Mouse (Mus musculus): Measurements from ENCODE around the gene Cct5.

The Cct5 gene

DNA sequence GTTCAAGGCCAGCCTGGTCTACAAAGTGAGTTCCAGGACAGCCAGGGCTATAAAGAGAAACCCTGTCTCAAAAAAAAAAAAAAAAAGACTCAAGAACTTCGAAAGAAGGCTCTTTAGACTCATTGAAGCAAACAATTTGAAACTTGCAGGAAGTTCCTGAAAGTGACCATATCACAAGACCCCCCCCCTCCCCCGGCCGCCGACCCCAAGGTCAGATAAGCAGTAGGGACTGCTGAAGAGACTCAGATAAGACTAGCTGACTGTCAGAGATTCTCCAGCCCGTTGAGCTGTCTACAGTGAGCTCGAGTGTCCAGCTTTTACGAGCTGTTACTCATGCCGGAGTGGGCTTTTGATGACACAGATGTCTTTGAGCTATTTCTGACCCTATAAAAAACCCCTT lies 38.8 kb downstream of the Cct5 start:
- no peak for DNase-seq

DNA sequence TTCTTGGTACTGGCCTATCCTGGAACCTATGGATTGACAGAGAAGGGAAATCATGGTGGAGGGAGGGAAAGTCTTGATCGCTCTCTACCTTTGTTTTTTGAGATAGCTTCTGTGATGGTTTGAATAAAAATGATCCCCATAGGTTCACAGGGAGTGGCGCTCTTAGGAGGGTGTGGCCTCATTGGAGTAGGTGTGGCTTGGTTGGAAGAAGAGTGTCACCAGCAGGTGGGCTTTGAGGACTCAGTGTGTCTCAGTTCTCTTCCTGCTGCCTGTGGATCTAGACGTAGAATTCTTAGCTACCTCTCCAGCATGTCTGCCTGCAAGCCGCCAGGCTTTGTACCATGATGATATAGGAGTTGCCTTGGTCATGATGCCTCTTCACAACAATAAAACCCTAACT lies 39.6 kb downstream of the Cct5 start:
- DNase-seq, result no peak

DNA sequence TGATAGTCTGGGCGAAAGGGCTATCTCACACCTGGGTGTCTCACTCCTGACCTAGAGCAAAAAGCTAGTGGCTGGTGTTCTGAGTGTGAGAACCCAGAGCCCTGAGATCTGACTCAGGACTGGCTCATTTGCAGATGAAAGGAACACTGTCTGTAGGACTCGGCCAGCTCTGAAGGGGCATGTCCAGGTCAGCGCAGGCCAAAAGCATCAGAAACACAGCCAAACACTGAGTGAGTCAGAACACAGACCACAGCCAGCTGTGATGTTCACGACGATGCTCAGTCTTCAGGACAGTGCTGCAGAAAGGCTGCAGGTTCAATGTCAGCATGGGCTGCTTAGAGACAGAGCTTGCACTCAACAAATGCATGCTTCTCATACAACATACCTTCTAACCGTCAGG lies 40.2 kb downstream of the Cct5 start:
- no peak for DNase-seq

GRCm38 (mm10) chr15:31554855-31555254 lies 46.7 kb downstream of the Cct5 start:
- no peak for DNase-seq

DNA sequence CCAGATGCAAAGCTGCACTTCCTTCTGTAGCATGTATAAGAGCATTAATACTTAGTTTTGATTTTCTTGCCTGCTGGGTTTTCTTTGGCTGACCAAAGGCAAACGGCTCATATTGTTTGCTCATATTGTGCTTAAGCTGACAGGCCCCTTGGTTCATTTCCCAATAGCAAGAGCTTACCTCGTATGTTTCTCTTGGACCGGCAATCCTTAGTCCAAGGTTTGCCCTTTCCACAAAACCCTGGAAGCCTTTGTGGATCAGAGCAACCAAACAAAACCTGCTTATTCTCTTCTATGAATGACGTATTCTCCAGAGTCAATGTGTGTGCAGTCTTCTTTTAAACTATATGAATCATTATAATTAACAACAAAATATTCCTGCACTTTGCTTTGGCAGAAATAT lies 51.2 kb downstream of the Cct5 start:
- no peak for DNase-seq

DNA sequence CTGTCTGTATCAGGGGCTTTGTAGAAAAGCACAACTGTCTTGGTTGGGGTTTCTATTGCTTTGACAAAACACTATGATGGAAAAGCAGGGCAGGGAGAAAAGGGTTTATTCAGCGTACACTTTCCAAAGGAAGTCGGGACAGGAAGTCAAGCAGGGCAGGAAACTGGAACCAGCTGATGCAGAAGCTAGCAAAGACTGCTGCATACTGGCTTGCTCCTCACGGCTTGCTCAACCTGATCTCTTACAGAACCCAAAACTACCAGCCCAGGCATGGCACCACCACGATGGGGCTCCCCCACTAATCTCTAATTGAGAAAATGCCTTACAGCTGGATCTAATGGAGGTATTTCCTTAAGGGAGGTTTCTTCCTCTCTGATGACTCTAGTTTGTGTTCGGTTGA lies 54.2 kb downstream of the Cct5 start:
- DNase-seq, result no peak

- DNase-seq, result no peak
These were observed 55.3 kb downstream of the Cct5 start for GRCm38 (mm10) chr15:31546291-31546690.

DNA sequence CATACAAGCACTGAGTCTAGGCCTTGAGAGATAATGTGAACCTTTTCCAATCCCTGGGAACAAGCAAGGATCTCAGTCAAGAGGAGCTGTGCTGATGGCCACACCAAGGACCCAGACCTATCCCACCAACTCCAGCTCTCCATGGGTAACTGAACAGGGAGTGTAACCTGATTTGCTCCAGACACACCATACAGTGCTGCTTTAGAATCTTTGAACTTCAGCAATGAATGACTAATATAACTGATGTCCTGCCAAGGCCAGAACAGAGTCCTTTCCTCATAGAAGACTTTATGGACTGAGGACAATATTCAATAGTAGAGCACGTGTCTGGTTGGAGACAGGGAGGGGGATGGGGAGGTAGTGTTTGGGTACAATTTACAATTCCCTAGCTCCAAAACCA lies 56.5 kb downstream of the Cct5 start:
- DNase-seq, result no peak

DNA sequence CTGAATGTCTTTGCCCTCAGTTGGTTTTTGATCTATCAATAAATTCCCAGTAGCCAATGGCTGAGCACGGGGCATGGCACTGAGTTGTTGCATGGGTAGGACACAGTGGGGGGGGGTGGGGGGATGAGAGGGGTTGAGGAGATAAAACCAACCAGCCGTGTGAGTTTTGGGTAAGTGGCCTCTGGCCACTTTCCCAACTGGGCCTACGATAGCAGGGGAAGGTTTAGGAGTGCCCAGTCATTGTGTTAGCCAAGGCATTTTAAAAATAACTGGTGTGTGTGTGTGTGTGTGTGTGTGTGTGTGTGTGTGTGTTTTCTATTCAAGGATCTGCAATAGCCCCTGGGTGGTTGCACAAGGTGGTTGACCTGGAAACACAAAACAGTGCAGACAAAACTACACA lies 58.4 kb downstream of the Cct5 start:
- DNase-seq, result no peak

GRCm38 (mm10) chr15:31542013-31542958 lies 59.3 kb downstream of the Cct5 start:
- no peak for DNase-seq

All from thymus, postnatal 4 days (tissue).